In the genomic region with DNA sequence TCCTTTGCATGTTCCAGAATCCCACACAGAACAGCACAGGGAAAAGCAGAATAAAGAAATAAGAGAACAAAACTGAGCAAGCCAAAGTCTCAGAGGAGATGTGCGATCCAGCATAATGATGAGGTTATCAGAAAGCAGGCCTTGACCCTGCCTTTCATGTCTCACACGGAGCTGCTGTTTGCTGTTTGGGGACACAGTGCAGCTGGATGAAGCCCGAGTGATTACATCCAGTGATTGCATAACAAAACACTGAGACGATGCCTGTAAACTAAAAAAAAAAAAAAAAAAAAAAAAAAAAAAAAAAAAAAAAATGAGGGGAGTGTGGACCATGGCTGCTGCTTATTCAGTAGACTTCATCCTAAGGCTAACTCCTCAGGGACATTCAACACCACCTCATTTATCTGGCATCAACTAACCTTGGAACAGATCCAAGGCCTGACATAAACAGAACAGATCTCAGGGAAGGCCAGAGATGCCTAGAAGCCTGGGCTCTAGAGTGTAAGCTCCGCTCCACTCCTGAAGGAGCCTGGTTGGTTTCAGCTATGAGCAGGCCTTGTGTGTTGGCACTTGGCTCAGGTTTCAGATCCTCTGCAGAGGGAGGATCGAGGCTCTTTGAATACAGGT, we compare ENCODE assay signal across 8 mouse cellular contexts.
DNase-seq lines count a peak whose midpoint lies in the region; ATAC-seq lines count a peak whose summit lies in the region.

No protein-coding gene starts in this region.

- H3K4me2 ChIP-seq in hindbrain, embryonic 11.5 days (replicated peaks; ENCODE audit: low read depth, low read length): no peak overlapping the region

- ATAC-seq in hindbrain, embryonic 11.5 days (ENCODE audit: low FRiP score): no peak

- peak; percentile 73 for DNase-seq in adrenal gland, adult 2 months
- DNase-seq in adrenal gland, postnatal 25 days: no peak
- DNase-seq in ovary, adult 18-20 months (ENCODE audit: low spot score): peak; percentile 54
- DNase-seq in ovary, postnatal 10 days (ENCODE audit: low spot score): no peak
- DNase-seq in heart, postnatal 4 days: peak; percentile 21
- peak; percentile 69 for DNase-seq in lung, postnatal 25 days (ENCODE audit: low spot score)
- DNase-seq in hindbrain, embryonic 11.5 days (ENCODE audit: low spot score): no peak
- no peak for DNase-seq in testis, postnatal 10 days (ENCODE audit: low spot score)

- WGBS in hindbrain, embryonic 11.5 days: 56% methylated on average over 6 of the region's 6 CpGs

- H3K9me3 ChIP-seq in hindbrain, embryonic 11.5 days (ENCODE audit: control insufficient read depth, low read length): no peaks in the 10 kb centered on the region

- no peak overlapping the region for H3K4me3 ChIP-seq in hindbrain, embryonic 11.5 days (ENCODE audit: low read depth, low read length)

- H3K9ac ChIP-seq in hindbrain, embryonic 11.5 days (ENCODE audit: low read depth, low read length): no peak overlapping the region

- no peaks in the 10 kb centered on the region for H3K36me3 ChIP-seq in hindbrain, embryonic 11.5 days (ENCODE audit: control insufficient read depth, insufficient read depth, low read length)

- H3K27ac ChIP-seq in hindbrain, embryonic 11.5 days (ENCODE audit: low read depth, low read length): no peak overlapping the region

- no peaks in the 10 kb centered on the region for H3K4me1 ChIP-seq in hindbrain, embryonic 11.5 days (replicated peaks; ENCODE audit: control insufficient read depth, insufficient read depth, low read length)

- H3K27me3 ChIP-seq in hindbrain, embryonic 11.5 days (ENCODE audit: control insufficient read depth, insufficient read depth, low read length): no peaks in the 10 kb centered on the region

Comparison
In these comparisons a context has a peak if more than half of its experiments do, and no peak if none do; other contexts are left out.
1. DNase-seq: peak in adrenal gland, adult 2 months (single experiment), ovary, adult 18-20 months (single experiment), heart, postnatal 4 days (single experiment) and lung, postnatal 25 days (single experiment); none in adrenal gland, postnatal 25 days (single experiment), ovary, postnatal 10 days (single experiment), hindbrain, embryonic 11.5 days (single experiment) and testis, postnatal 10 days (single experiment).